Mouse (Mus musculus): Measurements from ENCODE around the gene Tesmin. TPM values are rescaled to one million over a fixed set of nuclear protein-coding genes. Genes with fewer than 3 reads are reported as not detected.
A peak's percentile ranks its signal among the peaks of the same experiment; 100 is the strongest.

Tesmin gene
- polyA plus RNA-seq, 1 experiment from 2014 or later: 0.12 TPM

DNA sequence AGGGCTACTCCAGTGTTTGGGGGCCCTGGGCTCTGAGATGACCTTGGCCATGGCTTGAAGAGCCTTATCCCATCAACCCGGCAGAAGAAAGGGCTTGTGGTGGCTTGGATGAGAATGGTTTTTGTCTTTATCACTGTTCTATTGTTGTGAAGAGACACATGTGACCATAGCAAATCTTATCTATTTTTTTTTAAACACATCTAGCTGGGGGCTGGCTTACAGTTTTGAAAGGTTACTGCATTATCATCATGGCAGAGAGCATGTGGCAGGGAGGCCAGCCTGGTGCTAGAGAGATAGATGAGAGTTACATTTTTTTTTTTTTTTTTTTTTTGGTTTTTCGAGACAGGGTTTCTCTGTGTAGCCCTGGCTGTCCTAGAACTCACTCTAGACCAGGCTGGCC, 43.3 kb downstream of the Tesmin start:
- peaks cover 28% of the 10 kb centered on the region for H3K4me1 ChIP-seq
- no peak for DNase-seq (ENCODE audit: low spot score)
- H3K4me3 ChIP-seq: no peak overlapping the region
- 0 out of 2 replicates have a peak, but pooled peaks cover 3% of the 10 kb centered on the region for H3K9me3 ChIP-seq (replicated peaks)
- H3K27ac ChIP-seq (replicated peaks): no peak overlapping the region
- 83% methylated on average over 1 of the region's 2 CpGs for WGBS
- H3K27me3 ChIP-seq (ENCODE audit: low read depth, poor library complexity, severe bottlenecking): no peaks in the 10 kb centered on the region
- H3K36me3 ChIP-seq: no peaks in the 10 kb centered on the region

DNA sequence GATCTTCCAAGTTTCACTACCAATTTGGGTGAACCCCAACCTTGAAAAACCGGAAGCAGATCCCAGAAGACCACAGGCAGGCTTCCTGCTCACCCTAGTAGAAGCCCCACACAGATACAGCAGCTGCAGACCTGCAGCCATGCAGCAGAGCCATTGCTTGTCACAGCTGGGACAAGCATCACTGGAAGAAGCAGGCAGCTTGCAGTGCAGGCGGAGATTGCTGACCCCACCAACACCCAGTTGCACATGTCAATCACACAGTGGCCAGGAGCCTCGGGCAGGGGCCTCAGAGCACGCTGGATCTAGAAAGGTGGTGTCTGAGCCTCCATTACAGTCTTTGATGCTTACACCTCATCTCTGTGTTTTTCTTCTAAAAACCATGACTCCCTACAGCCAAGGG, 45.5 kb downstream of the Tesmin start:
- Histone ChIP-seq H3K4me3 (no peak overlapping the region), H3K9me3 (replicated peaks) (0 out of 2 replicates have a peak, but pooled peaks cover 3% of the 10 kb centered on the region), H3K27ac (replicated peaks) (peak overlapping the region; percentile 10; the same call in 1 of the 2 replicates), H3K36me3 (no peaks in the 10 kb centered on the region), H3K4me1 (peaks cover 26% of the 10 kb centered on the region), H3K27me3 (ENCODE audit: low read depth, poor library complexity, severe bottlenecking) (0 out of 2 replicates have a peak, but pooled peaks cover 1% of the 10 kb centered on the region)
- no peak for DNase-seq (ENCODE audit: low spot score)
- 37% methylated on average over 4 of the region's 4 CpGs for WGBS

DNA sequence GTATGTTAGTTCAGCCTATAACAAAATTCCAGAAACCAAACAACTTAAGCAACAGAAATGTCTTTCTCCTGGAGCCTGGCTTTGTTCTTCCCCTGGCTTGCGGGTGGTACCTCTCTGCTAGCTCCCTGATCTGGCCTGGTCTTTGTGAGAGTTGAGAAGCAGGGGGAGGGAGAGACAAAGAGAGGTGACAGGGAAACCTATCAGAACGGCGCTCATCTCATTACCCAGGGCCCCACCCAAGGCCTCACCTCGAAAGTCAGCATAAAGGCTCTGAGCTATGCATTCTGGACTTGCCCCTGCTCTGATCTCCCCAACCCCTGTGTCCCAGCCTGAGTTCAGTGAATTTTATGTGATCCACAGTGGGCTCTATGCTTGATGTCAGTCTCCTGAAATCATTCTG, 46.0 kb downstream of the Tesmin start:
- WGBS: 38% methylated on average over 4 of the region's 4 CpGs
- H3K27me3 ChIP-seq (ENCODE audit: low read depth, poor library complexity, severe bottlenecking): 0 out of 2 replicates have a peak, but pooled peaks cover 6% of the 10 kb centered on the region
- H3K4me3 ChIP-seq: no peak overlapping the region
- no peaks in the 10 kb centered on the region for H3K36me3 ChIP-seq
- DNase-seq (ENCODE audit: low spot score): no peak
- no peak overlapping the region for H3K27ac ChIP-seq (replicated peaks)
- H3K9me3 ChIP-seq (replicated peaks): 0 out of 2 replicates have a peak, but pooled peaks cover 3% of the 10 kb centered on the region
- H3K4me1 ChIP-seq: peaks cover 22% of the 10 kb centered on the region

DNA sequence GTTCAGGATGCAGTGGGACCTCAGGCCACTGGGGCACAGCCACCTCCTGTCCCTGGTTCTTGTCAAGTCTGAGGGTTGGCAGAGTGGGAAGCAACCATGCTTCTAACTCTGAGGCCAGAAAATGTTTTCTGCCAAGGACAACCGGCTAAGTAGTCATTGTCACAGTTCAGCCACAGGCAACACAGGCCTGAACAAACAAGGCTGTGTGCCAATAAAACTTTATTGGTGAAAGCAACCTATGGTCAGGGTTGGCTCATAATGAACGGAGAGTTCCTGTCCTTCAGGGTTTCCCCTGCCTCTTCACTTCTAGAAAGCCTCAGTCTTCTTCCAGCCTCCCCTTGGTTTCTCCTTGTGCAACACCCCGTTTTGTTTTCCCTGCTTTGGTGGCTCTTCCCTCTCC, 47.2 kb downstream of the Tesmin start:
- H3K9me3 ChIP-seq (replicated peaks): 0 out of 2 replicates have a peak, but pooled peaks cover 3% of the 10 kb centered on the region
- no peak overlapping the region for H3K27ac ChIP-seq (replicated peaks)

DNA sequence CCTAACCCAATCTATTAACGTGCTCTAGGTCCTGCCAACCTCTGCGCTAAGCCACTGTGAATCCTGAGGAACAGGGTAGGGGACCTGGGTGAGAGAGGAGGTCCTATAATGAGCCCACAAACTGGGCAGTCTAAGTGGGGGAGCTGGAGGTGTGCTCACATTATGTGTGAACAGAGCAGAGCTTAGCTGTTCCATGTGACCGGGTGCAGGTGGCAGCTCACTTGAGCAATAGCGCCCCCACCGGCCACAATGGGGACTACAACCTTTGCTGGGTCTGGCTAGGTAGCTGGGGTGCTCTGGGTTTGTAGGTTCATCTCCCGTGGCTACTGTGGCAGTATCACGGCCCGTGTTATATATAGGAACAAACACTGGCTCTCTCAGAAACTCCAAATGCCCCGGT, 48.2 kb downstream of the Tesmin start:
- no peak for DNase-seq (ENCODE audit: low spot score)
- peaks cover 22% of the 10 kb centered on the region for H3K4me1 ChIP-seq
- WGBS: 65% methylated on average over 9 of the region's 9 CpGs
- no peak overlapping the region for H3K4me3 ChIP-seq
- no peaks in the 10 kb centered on the region for H3K36me3 ChIP-seq
- H3K27me3 ChIP-seq (ENCODE audit: low read depth, poor library complexity, severe bottlenecking): 0 out of 2 replicates have a peak, but pooled peaks cover 7% of the 10 kb centered on the region
- no peaks in the 10 kb centered on the region for H3K9me3 ChIP-seq (replicated peaks)
- H3K27ac ChIP-seq (replicated peaks): no peak overlapping the region

More for the DNA sequence above, 47.2 kb downstream of the Tesmin start:
- Histone ChIP-seq H3K36me3 (no peaks in the 10 kb centered on the region), H3K27me3 (ENCODE audit: low read depth, poor library complexity, severe bottlenecking) (0 out of 2 replicates have a peak, but pooled peaks cover 7% of the 10 kb centered on the region), H3K4me1 (peaks cover 22% of the 10 kb centered on the region), H3K4me3 (no peak overlapping the region)
- 83% methylated on average over 3 of the region's 3 CpGs for WGBS
- DNase-seq (ENCODE audit: low spot score): no peak

DNA sequence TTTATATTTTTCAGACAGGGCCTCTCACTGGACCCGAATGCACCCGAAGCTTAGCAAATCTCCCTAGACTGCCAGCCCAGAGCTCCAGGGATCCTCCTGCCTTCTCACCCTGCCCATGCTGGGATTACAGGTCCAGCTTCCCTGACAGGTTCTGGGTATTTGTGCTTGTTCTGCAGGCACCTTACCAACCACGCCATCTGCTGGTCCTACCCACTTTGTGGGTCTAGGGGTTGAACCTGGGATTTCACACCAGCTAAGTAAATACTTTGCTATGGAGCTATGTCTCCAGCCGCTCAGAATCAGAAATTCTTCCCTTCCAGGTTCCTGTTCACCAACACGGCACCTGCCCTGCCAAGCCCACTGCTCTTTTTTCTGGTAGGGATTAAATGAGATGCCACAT, 49.3 kb downstream of the Tesmin start:
- Histone ChIP-seq H3K4me3 (no peak overlapping the region), H3K27me3 (ENCODE audit: low read depth, poor library complexity, severe bottlenecking) (0 out of 2 replicates have a peak, but pooled peaks cover 7% of the 10 kb centered on the region), H3K36me3 (no peaks in the 10 kb centered on the region), H3K27ac (replicated peaks) (no peak overlapping the region), H3K9me3 (replicated peaks) (no peaks in the 10 kb centered on the region), H3K4me1 (peaks cover 21% of the 10 kb centered on the region)
- WGBS: 70% methylated on average over 5 of the region's 5 CpGs
- no peak for DNase-seq (ENCODE audit: low spot score)

DNA sequence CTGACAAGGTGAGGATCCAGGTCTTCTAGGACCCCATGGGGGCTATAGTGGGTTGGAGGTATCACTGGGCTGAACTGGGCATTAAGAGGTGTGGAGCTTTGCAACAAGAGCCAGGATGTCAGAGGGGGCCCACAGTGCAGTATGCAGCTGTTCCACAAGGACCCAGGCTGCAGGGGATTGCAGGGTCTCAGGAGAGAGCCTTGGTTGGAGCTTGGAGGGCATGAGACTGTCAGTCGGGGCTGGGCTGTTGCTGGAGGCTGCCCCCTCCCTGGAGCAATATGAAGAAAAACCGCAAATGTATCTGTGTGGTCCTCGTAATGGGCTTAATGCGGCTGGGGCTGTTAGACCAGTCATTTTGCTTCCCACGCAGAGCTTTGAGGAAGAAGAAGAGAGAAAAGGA, 52.0 kb downstream of the Tesmin start:
- Histone ChIP-seq H3K4me1 (no peaks in the 10 kb centered on the region), H3K27me3 (ENCODE audit: low read depth, poor library complexity, severe bottlenecking) (0 out of 2 replicates have a peak, but pooled peaks cover 7% of the 10 kb centered on the region), H3K36me3 (no peaks in the 10 kb centered on the region), H3K4me3 (no peak overlapping the region), H3K27ac (replicated peaks) (no peak overlapping the region), H3K9me3 (replicated peaks) (no peaks in the 10 kb centered on the region)
- DNase-seq (ENCODE audit: low spot score): no peak
- WGBS: 84% methylated on average over 5 of the region's 5 CpGs

DNA sequence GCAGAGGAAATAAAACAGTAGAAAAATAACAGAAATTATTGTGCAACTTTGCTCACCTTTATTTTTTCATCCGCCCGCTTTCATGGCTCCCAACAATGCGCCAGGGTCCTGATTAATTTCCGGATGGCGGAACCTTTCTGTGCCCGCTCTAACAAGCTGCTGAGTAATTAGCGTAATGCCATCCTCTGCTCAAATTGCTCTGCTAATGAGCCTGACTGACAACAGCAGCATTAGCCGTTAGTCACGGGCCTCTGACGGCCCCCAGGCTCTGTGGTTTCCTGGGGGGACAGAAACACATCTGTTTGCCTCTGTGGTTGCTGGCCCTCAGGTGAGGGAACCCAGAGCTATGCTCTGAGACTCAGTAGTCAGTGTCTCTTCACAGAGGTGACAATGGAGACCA, 52.4 kb downstream of the Tesmin start:
- H3K27ac ChIP-seq (replicated peaks): no peak overlapping the region
- no peak for DNase-seq (ENCODE audit: low spot score)
- H3K4me1 ChIP-seq: no peaks in the 10 kb centered on the region
- H3K36me3 ChIP-seq: no peaks in the 10 kb centered on the region
- H3K4me3 ChIP-seq: no peak overlapping the region
- 0 out of 2 replicates have a peak, but pooled peaks cover 7% of the 10 kb centered on the region for H3K27me3 ChIP-seq (ENCODE audit: low read depth, poor library complexity, severe bottlenecking)
- H3K9me3 ChIP-seq (replicated peaks): no peaks in the 10 kb centered on the region
- 79% methylated on average over 10 of the region's 10 CpGs for WGBS

DNA sequence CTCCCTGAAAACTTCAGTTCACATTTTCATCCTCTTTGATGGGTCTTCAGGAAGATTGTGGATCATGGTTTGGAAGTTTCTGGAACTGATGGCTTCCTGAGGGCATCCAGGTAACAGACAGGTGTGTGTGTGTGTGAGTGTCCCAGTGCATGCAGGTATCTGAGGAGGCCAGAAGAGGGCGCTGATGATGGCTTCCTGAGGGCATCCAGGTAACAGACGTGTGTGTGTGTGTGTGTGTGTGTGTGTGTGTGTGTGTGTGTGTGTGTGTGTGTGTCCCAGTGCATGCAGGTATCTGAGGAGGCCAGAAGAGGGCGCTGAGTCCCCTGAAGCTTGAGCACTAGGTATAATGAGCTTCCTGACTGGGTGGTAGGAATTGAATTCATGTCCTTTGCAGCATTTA, 58.7 kb downstream of the Tesmin start:
- DNase-seq (ENCODE audit: low spot score): no peak

DNA sequence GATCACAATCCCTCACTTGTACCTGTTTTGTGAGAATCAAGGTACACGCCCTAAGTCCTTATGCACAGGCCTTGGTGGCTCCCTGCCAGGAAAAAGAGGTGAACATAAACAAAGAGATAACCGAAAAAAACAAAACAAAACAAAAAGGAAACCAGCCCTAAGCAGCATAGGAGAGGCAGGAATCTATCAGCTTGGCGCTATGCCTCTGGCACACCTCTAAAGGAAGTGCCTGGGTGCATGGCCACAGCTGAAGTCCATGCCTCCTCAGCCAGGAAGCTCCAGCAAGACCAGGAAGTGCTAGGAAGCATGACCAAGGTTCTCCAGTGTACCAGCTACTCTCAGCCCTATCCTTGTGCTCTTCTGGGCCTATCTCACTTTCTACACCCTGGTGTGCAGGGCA, 60.6 kb downstream of the Tesmin start:
- DNase-seq (ENCODE audit: low spot score): no peak
- no peaks in the 10 kb centered on the region for H3K27me3 ChIP-seq (ENCODE audit: low read depth, poor library complexity, severe bottlenecking)
- H3K36me3 ChIP-seq: peaks cover 13% of the 10 kb centered on the region
- 75% methylated on average over 3 of the region's 3 CpGs for WGBS
- H3K27ac ChIP-seq (replicated peaks): no peak overlapping the region
- no peaks in the 10 kb centered on the region for H3K9me3 ChIP-seq (replicated peaks)
- H3K4me1 ChIP-seq: no peaks in the 10 kb centered on the region
- H3K4me3 ChIP-seq: no peak overlapping the region

More for the DNA sequence above, 58.7 kb downstream of the Tesmin start:
- Histone ChIP-seq H3K9me3 (replicated peaks) (no peaks in the 10 kb centered on the region), H3K4me1 (no peaks in the 10 kb centered on the region), H3K27me3 (ENCODE audit: low read depth, poor library complexity, severe bottlenecking) (no peaks in the 10 kb centered on the region), H3K36me3 (no peaks in the 10 kb centered on the region), H3K27ac (replicated peaks) (no peak overlapping the region), H3K4me3 (no peak overlapping the region)
- 67% methylated on average over 3 of the region's 3 CpGs for WGBS

DNA sequence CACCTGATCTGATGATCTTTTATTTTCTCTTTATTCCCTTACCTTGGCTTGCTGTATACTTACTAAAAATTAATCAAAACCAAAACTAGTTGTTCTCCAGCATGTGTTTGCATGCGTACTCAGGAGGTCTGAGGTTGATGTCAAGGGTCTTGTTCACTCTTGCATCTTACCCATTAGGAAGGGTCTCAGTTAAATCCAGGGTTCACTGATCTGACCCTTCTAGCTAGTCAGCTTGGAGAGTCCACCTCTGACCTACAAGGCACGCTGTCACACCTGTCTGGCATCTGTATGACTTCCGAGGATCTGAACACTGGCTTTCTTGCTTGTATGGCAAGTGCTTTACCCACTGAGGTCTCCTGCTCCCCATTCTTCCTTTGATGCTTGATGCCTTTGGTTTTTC, 62.1 kb downstream of the Tesmin start:
- Histone ChIP-seq H3K9me3 (replicated peaks) (no peaks in the 10 kb centered on the region), H3K4me3 (no peak overlapping the region), H3K4me1 (no peaks in the 10 kb centered on the region), H3K27ac (replicated peaks) (no peak overlapping the region), H3K27me3 (ENCODE audit: low read depth, poor library complexity, severe bottlenecking) (no peaks in the 10 kb centered on the region), H3K36me3 (peaks cover 28% of the 10 kb centered on the region)
- 94% methylated on average over 3 of the region's 3 CpGs for WGBS
- no peak for DNase-seq (ENCODE audit: low spot score)

DNA sequence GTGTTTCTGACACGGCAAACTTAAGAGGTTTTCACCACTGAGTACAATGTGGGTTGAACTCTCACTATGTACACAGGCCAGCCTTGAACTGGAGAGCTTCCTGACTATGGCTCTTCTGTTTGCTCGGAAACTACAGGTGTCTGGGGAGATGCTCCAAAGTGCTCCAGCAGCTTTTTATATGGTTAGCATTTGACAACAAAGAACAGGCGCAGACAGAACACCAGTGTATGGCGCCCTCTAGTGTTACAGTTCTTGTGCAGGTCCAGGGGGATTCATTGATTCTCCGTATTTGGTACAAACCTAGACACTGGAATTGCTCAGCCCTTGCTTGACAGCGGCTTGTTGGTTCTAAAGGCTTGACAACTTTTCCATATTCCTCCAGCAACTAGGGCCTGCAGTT, 62.5 kb downstream of the Tesmin start:
- WGBS: 35% methylated on average over 6 of the region's 6 CpGs
- peak; percentile 63 for DNase-seq (ENCODE audit: low spot score)
- Histone ChIP-seq H3K27ac (replicated peaks) (no peak overlapping the region), H3K36me3 (peaks cover 33% of the 10 kb centered on the region), H3K27me3 (ENCODE audit: low read depth, poor library complexity, severe bottlenecking) (no peaks in the 10 kb centered on the region), H3K4me1 (no peaks in the 10 kb centered on the region), H3K9me3 (replicated peaks) (no peaks in the 10 kb centered on the region), H3K4me3 (no peak overlapping the region)

DNA sequence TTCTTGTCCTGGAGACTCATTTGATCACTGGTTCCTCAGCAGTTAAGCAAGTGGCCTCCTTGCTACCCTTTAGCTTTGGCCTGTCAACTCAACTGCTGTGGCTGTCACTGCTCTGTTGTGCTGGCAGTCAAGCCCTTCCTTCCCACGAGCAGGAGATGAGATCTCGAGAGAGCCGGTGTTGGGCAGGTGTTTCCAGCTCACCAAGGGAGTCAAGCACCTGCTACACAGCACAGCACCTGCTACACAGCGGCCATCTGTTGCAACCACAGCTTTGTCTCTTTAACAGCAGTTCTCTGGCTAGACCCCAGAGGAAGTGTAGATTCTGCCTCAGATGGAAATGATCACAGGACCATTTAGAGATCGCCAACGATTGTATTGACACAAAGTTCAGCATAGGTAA, 63.0 kb downstream of the Tesmin start:
- Histone ChIP-seq H3K9me3 (replicated peaks) (no peaks in the 10 kb centered on the region), H3K27me3 (ENCODE audit: low read depth, poor library complexity, severe bottlenecking) (no peaks in the 10 kb centered on the region), H3K4me3 (no peak overlapping the region), H3K4me1 (no peaks in the 10 kb centered on the region), H3K36me3 (peaks cover 37% of the 10 kb centered on the region), H3K27ac (replicated peaks) (no peak overlapping the region)
- DNase-seq (ENCODE audit: low spot score): peak; percentile 20
- 67% methylated on average over 6 of the region's 6 CpGs for WGBS

Data from midbrain, embryonic 10.5 days (tissue).